Mouse (Mus musculus): Measurements from ENCODE around the gene Rhcg. TPM values are rescaled to one million over a fixed set of nuclear protein-coding genes. Genes with fewer than 3 reads are reported as not detected.

Gene Rhcg
- 1.2 and 5.7 TPM in 2 replicates for polyA plus RNA-seq (2012; rRNA removed)

DNA sequence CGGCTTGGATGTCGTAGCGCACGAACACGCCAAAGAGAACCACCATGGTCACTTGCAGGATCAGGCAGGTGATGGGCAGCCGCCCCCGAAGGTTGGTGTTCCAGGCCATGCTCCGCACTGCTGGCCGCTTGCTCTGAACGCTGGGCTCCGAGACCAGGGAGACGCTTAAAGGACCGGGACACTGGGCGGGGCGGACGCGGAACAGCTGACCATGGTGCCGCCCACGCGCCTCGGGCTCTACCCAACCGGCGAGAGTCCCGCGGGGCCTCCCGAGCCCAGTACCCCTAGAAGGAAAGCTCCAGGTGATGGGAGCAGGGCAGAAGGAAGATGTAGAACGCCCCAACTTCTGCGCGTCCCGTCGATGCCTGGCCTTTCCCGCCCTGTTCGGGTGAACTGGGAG, at the start of gene Rhcg:
Gene Rhcg, minus strand, starts transcription at position 240 of the 400 bp plus-strand sequence.

DNA sequence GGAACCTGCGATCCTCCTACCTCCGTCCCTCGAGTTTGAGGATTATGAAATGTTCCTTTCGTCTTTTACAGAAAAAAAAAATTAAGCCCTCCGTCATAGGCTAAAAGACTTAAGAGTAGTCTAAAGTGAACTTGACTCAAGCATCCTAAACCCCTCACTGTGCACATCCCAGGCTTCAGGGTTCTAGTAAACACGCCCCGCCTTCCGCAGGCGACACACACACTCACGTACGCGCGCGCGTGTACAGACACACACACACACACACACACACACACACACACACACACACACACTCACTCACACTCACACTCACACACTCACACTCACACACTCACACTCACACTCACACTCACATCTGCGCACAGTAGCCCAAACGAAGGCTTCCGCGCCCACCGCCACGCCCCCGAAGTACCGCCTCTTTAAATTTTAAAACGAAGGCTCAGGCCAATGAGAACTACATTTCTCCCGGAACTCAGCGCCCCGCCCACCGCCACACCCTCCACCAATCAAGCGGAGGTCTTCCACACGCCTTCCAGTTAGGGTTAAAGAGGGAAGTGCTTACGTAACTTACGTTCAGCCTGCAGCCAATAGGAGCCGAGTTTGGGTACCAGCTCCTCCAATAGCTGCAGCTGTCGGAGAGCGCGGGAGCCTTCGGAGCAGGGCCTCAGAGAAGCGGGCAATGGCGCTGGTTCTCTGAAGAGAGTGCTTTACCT, 42.3 kb upstream of the Rhcg start, which contains the start of gene Ticrr:
Gene Ticrr, plus strand, starts transcription at position 619 of the 713 bp plus-strand sequence.

Other genes starting within 250 kb of the Rhcg start
- gene Rlbp1, start 230.6 kb downstream of the Rhcg start, polyA plus RNA-seq (2012; rRNA removed) = 1.4 and 1.5 TPM in 2 replicates
- 12.1 and 12.5 TPM in 2 replicates for gene Fanci, start 225.7 kb downstream of the Rhcg start, polyA plus RNA-seq (2012; rRNA removed)
- gene Polg, start 151.3 kb downstream of the Rhcg start, polyA plus RNA-seq (2012; rRNA removed) = 51.8 and 53.1 TPM in 2 replicates
- gene Ticrr, start 42.5 kb upstream of the Rhcg start, polyA plus RNA-seq (2012; rRNA removed) = 12.0 and 12.1 TPM in 2 replicates
- 10.9 and 16.5 TPM in 2 replicates for gene Kif7, start 98.1 kb upstream of the Rhcg start, polyA plus RNA-seq (2012; rRNA removed)
- 0.09 and 0.13 TPM in 2 replicates for gene Plin1, start 115.2 kb upstream of the Rhcg start, polyA plus RNA-seq (2012; rRNA removed)
- 7.1 and 10.9 TPM in 2 replicates for gene Pex11a, start 125.5 kb upstream of the Rhcg start, polyA plus RNA-seq (2012; rRNA removed)
- 0.29 and 0.36 TPM in 2 replicates for gene Wdr93, start 125.5 kb upstream of the Rhcg start, polyA plus RNA-seq (2012; rRNA removed)
- gene Mesp1, start 176.1 kb upstream of the Rhcg start, polyA plus RNA-seq (2012; rRNA removed) = not detected in 2 replicates
- gene Mesp2, start 193.1 kb upstream of the Rhcg start, polyA plus RNA-seq (2012; rRNA removed) = 0.30 and 0.37 TPM in 2 replicates
- gene Anpep, start 243.4 kb upstream of the Rhcg start, polyA plus RNA-seq (2012; rRNA removed) = 5.5 and 7.9 TPM in 2 replicates